Mouse (Mus musculus) cerebellum, adult 2 months (tissue): ENCODE data around the gene Tbcel.

ENCODE experiments used
- CTCF ChIP-seq: fragments of 200-500 bp; IDR thresholded peaks from 2 replicates; pipeline ENCODE4 v1.5.1; 2011; ENCODE audit warnings: low read depth, mild to moderate bottlenecking, control low read depth, low read length, moderate library complexity, borderline replicate concordance; ENCODE audit not compliant: insufficient read depth
- POLR2A ChIP-seq: fragments of 200-500 bp; IDR thresholded peaks from 2 replicates; pipeline ENCODE4 v1.6.1; 2011; ENCODE audit warnings: low read length, control low read depth, borderline replicate concordance; ENCODE audit not compliant: insufficient read depth

DNA sequence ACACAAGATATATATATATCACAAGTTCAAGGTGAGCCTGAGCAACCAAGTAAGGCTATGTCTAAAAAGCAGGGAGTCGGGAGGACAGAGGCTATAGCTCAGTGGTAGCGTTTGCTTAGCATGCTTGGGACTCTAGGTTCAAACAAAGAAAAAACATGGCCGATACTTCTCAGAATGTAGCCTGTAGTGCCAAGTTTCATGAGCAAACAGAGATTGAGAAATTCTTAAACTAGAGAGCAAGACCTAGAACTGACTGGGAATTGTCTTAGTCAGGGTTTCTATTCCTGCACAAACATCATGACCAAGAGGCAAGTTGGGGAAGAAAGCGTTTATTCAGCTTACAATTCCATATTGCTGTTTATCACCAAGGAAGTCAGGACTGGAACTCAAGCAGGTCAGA is 31.4 kb downstream of the Tbcel start:
- TF ChIP-seq CTCF = no peak
- TF ChIP-seq POLR2A = no peak
